8 mouse cellular contexts compared by ENCODE assay signal in the genomic region with DNA sequence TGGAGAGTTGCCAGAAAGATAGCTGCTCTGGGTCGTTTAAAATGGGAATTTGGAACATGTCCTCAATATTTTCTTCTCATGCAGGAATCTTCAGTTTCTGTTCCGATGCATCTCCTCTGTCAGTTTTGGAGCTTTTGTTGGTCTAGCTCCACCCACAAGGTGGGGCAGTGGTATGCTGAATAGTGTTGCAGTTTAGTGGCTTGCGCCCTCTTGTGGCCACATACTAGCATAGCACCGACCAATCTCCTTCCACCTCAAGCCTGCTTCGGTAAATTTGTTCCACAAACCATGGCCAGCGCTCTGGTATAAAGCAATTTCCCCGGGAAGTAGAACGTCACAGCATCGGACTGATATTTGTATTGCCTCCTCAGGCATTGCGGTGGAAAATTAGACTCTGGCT. TPM values are rescaled to one million over a fixed set of nuclear protein-coding genes. Genes with fewer than 3 reads are reported as not detected.
DNase-seq lines count a peak whose midpoint lies in the region; ATAC-seq and TF ChIP-seq lines count a peak whose summit lies in the region.

No protein-coding gene starts in this region.

- WGBS in heart, embryonic 13.5 days: 9% methylated on average over 10 of the region's 10 CpGs
- WGBS in kidney, postnatal 0 days: 3% methylated on average over 10 of the region's 10 CpGs
- 5% methylated on average over 10 of the region's 10 CpGs for WGBS in liver, adult 2 months
- 7% methylated on average over 10 of the region's 10 CpGs for WGBS in stomach, embryonic 14.5 days

- H3K4me3 ChIP-seq in C2C12 (ENCODE audit: insufficient read depth, poor library complexity, severe bottlenecking): no peak overlapping the region
- peak overlapping the region; percentile 19; the same call in 1 of the 2 replicates for H3K4me3 ChIP-seq in heart, embryonic 13.5 days
- H3K4me3 ChIP-seq in kidney, postnatal 0 days (replicated peaks; ENCODE audit: low read depth, low read length): no peak overlapping the region
- no peak overlapping the region for H3K4me3 ChIP-seq in liver, adult 2 months (ENCODE audit: insufficient read depth, low read depth, low read length)
- H3K4me3 ChIP-seq in stomach, embryonic 14.5 days (ENCODE audit: low read depth, low read length): no peak overlapping the region

- peak; percentile 86 for DNase-seq in brain, adult 2 months (ENCODE audit: low read depth, low spot score)
- DNase-seq in fibroblast of lung, adult 2 months (ENCODE audit: low read depth): peak; percentile 42
- peak; percentile 94 for DNase-seq in kidney, postnatal 0 days (ENCODE audit: low spot score)
- peak; percentile 51 for DNase-seq in liver, adult 2 months (ENCODE audit: extremely low read depth, low read depth, low spot score)
- DNase-seq in naive thymus-derived CD4-positive, alpha-beta T cell, adult 2 months (ENCODE audit: low read depth): peak; percentile 89

- H3K27me3 ChIP-seq in C2C12 (ENCODE audit: control insufficient read depth, insufficient read depth, insufficient read length): no peaks in the 10 kb centered on the region
- H3K27me3 ChIP-seq in heart, embryonic 13.5 days (replicated peaks): no peaks in the 10 kb centered on the region
- no peaks in the 10 kb centered on the region for H3K27me3 ChIP-seq in kidney, postnatal 0 days (ENCODE audit: insufficient read depth, low read length)
- no peaks in the 10 kb centered on the region for H3K27me3 ChIP-seq in liver, adult 2 months (ENCODE audit: control insufficient read depth, insufficient read depth, low read length)
- no peaks in the 10 kb centered on the region for H3K27me3 ChIP-seq in stomach, embryonic 14.5 days (ENCODE audit: control insufficient read depth, insufficient read depth, low read length)

- no peak overlapping the region for H3ac ChIP-seq in C2C12 (ENCODE audit: control insufficient read depth, insufficient read length, low read depth)

- no peak overlapping the region for H3K27ac ChIP-seq in heart, embryonic 13.5 days (replicated peaks)
- H3K27ac ChIP-seq in kidney, postnatal 0 days: no peak overlapping the region
- H3K27ac ChIP-seq in liver, adult 2 months (replicated peaks; ENCODE audit: insufficient read depth, low read depth, low read length): no peak overlapping the region
- no peak overlapping the region for H3K27ac ChIP-seq in stomach, embryonic 14.5 days (ENCODE audit: low read length)

- H3K79me3 ChIP-seq in C2C12 (ENCODE audit: low read depth): no peaks in the 10 kb centered on the region

- no peaks in the 10 kb centered on the region for H3K9me3 ChIP-seq in heart, embryonic 13.5 days
- no peaks in the 10 kb centered on the region for H3K9me3 ChIP-seq in kidney, postnatal 0 days (replicated peaks; ENCODE audit: low read length)
- no peaks in the 10 kb centered on the region for H3K9me3 ChIP-seq in stomach, embryonic 14.5 days (ENCODE audit: control insufficient read depth, low read depth, low read length)

- peak overlapping the region; percentile 56 for H3K4me2 ChIP-seq in heart, embryonic 13.5 days
- H3K4me2 ChIP-seq in kidney, postnatal 0 days (ENCODE audit: low read length): peak overlapping the region; percentile 37
- 0 out of 2 replicates have a peak overlapping the region, but pooled peaks have one; percentile 20 for H3K4me2 ChIP-seq in stomach, embryonic 14.5 days (replicated peaks; ENCODE audit: low read depth, low read length)

- peak; percentile 85 for TF ChIP-seq CTCF in C2C12 (IDR thresholded peaks at IDR 0.05; ENCODE audit: control insufficient read depth, insufficient read depth, insufficient read length)
- peak; percentile 100 for TF ChIP-seq CTCF in kidney, postnatal 0 days (IDR thresholded peaks at IDR 0.05; ENCODE audit: low read depth)
- peak; percentile 88 for TF ChIP-seq CTCF in liver, adult 2 months (IDR thresholded peaks at IDR 0.05; ENCODE audit: low read depth, low read length)

- no peaks in the 10 kb centered on the region for H3K4me1 ChIP-seq in heart, embryonic 13.5 days
- no peaks in the 10 kb centered on the region for H3K4me1 ChIP-seq in kidney, postnatal 0 days (replicated peaks; ENCODE audit: insufficient read depth, low read length)
- H3K4me1 ChIP-seq in liver, adult 2 months (ENCODE audit: control insufficient read depth, insufficient read depth, low read length): no peaks in the 10 kb centered on the region
- H3K4me1 ChIP-seq in stomach, embryonic 14.5 days (ENCODE audit: control insufficient read depth, insufficient read depth, low read length): 0 out of 2 replicates have a peak, but pooled peaks cover 2% of the 10 kb centered on the region

- no peaks in the 10 kb centered on the region for H3K79me2 ChIP-seq in C2C12 (ENCODE audit: control insufficient read depth, insufficient read depth)
- no peaks in the 10 kb centered on the region for H3K79me2 ChIP-seq in liver, adult 2 months (ENCODE audit: control insufficient read depth, insufficient read depth, low read length)

- H3K36me3 ChIP-seq in C2C12 (ENCODE audit: control insufficient read depth, insufficient read depth): no peaks in the 10 kb centered on the region
- H3K36me3 ChIP-seq in heart, embryonic 13.5 days: no peaks in the 10 kb centered on the region
- H3K36me3 ChIP-seq in kidney, postnatal 0 days (ENCODE audit: insufficient read depth, low read length): no peaks in the 10 kb centered on the region
- no peaks in the 10 kb centered on the region for H3K36me3 ChIP-seq in liver, adult 2 months (ENCODE audit: control insufficient read depth, insufficient read depth, low read length)
- no peaks in the 10 kb centered on the region for H3K36me3 ChIP-seq in stomach, embryonic 14.5 days (ENCODE audit: control insufficient read depth, insufficient read depth, low read length)

- no peak for TF ChIP-seq POLR2A in liver, adult 2 months (IDR thresholded peaks at IDR 0.05; ENCODE audit: extremely low read depth, insufficient read depth, low read length)

- no peak overlapping the region for H3K9ac ChIP-seq in heart, embryonic 13.5 days
- H3K9ac ChIP-seq in kidney, postnatal 0 days (ENCODE audit: low read depth, low read length): 0 out of 2 replicates have a peak overlapping the region, but pooled peaks have one; percentile 8
- H3K9ac ChIP-seq in liver, adult 2 months (ENCODE audit: low read depth, low read length): no peak overlapping the region
- no peak overlapping the region for H3K9ac ChIP-seq in stomach, embryonic 14.5 days (replicated peaks; ENCODE audit: low read depth, low read length)

- no peak for ATAC-seq in heart, embryonic 13.5 days (ENCODE audit: extremely low read depth, insufficient number of reproducible peaks, low FRiP score, low TSS enrichment)
- ATAC-seq in kidney, postnatal 0 days (replicated peaks; ENCODE audit: low FRiP score, low read depth): peak; percentile 83
- ATAC-seq in stomach, embryonic 14.5 days (ENCODE audit: insufficient number of reproducible peaks, insufficient read depth, low FRiP score, low read depth): peak; percentile 85

TF ChIP-seq in C2C12, 6 proteins besides CTCF, POLR2A, EP300 and RAD21:
- TF ChIP-seq FOSL1 (IDR thresholded peaks at IDR 0.05; ENCODE audit: insufficient read depth, low read length, poor library complexity, severe bottlenecking) (no peak), USF1 (IDR thresholded peaks at IDR 0.05; ENCODE audit: low read depth) (no peak), MYOD1 (IDR thresholded peaks at IDR 0.05; ENCODE audit: control insufficient read depth, insufficient read length, low read depth) (no peak), MAX (IDR thresholded peaks at IDR 0.05) (no peak), MYOG (IDR thresholded peaks at IDR 0.05; ENCODE audit: control insufficient read depth, extremely low read depth, insufficient read length) (no peak)

RNA-seq across cellular contexts. Expression of a gene that starts 16.5 kb away (rescaled TPM):
- polyA plus RNA-seq in C2C12 (2012; fragmentation: generic; extraction: Trizol): 0.02 TPM
- polyA plus RNA-seq in heart, embryonic 13.5 days (2015; fragmentation: Nextera tagmentation; extraction: Ambion mirVana): 0.08 TPM in 1 of 2 replicates, not detected in the other
- 0.08 and 0.11 TPM in 2 replicates for polyA plus RNA-seq in kidney, postnatal 0 days (2015; fragmentation: Nextera tagmentation; extraction: Ambion mirVana)
- not detected in 2 replicates for total RNA-seq in liver, adult 2 months (2014; rRNA removed)
- polyA plus RNA-seq in liver, adult 2 months (2012; rRNA removed): not detected in 2 replicates
- not detected in 2 replicates for polyA plus RNA-seq in stomach, embryonic 14.5 days (2014; fragmentation: Nextera tagmentation; extraction: Ambion mirVana)

RNA-seq across cellular contexts. Expression of a gene that starts 22.0 kb away (rescaled TPM):
- not detected for polyA plus RNA-seq in C2C12 (2012; fragmentation: generic; extraction: Trizol)
- polyA plus RNA-seq in heart, embryonic 13.5 days (2015; fragmentation: Nextera tagmentation; extraction: Ambion mirVana): not detected in 2 replicates
- polyA plus RNA-seq in kidney, postnatal 0 days (2015; fragmentation: Nextera tagmentation; extraction: Ambion mirVana): not detected in 2 replicates
- total RNA-seq in liver, adult 2 months (2014; rRNA removed): not detected in 2 replicates
- polyA plus RNA-seq in liver, adult 2 months (2012; rRNA removed): not detected in 2 replicates
- not detected in 2 replicates for polyA plus RNA-seq in stomach, embryonic 14.5 days (2014; fragmentation: Nextera tagmentation; extraction: Ambion mirVana)

RNA-seq across cellular contexts. Expression of a gene that starts 27.4 kb away (rescaled TPM):
- not detected for polyA plus RNA-seq in C2C12 (2012; fragmentation: generic; extraction: Trizol)
- not detected in 2 replicates for polyA plus RNA-seq in heart, embryonic 13.5 days (2015; fragmentation: Nextera tagmentation; extraction: Ambion mirVana)
- polyA plus RNA-seq in kidney, postnatal 0 days (2015; fragmentation: Nextera tagmentation; extraction: Ambion mirVana): not detected in 2 replicates
- total RNA-seq in liver, adult 2 months (2014; rRNA removed): not detected in 2 replicates
- not detected in 2 replicates for polyA plus RNA-seq in liver, adult 2 months (2012; rRNA removed)
- not detected in 2 replicates for polyA plus RNA-seq in stomach, embryonic 14.5 days (2014; fragmentation: Nextera tagmentation; extraction: Ambion mirVana)

RNA-seq across cellular contexts. Expression of a gene that starts 32.8 kb away (rescaled TPM):
- 0.02 TPM for polyA plus RNA-seq in C2C12 (2012; fragmentation: generic; extraction: Trizol)
- 0.08 TPM in 1 of 2 replicates, not detected in the other for polyA plus RNA-seq in heart, embryonic 13.5 days (2015; fragmentation: Nextera tagmentation; extraction: Ambion mirVana)
- 0.08 and 0.11 TPM in 2 replicates for polyA plus RNA-seq in kidney, postnatal 0 days (2015; fragmentation: Nextera tagmentation; extraction: Ambion mirVana)
- total RNA-seq in liver, adult 2 months (2014; rRNA removed): not detected in 2 replicates
- polyA plus RNA-seq in liver, adult 2 months (2012; rRNA removed): not detected in 2 replicates
- not detected in 2 replicates for polyA plus RNA-seq in stomach, embryonic 14.5 days (2014; fragmentation: Nextera tagmentation; extraction: Ambion mirVana)

RNA-seq across cellular contexts. Expression of a gene that starts 38.2 kb away (rescaled TPM):
- not detected for polyA plus RNA-seq in C2C12 (2012; fragmentation: generic; extraction: Trizol)
- polyA plus RNA-seq in heart, embryonic 13.5 days (2015; fragmentation: Nextera tagmentation; extraction: Ambion mirVana): not detected in 2 replicates
- polyA plus RNA-seq in kidney, postnatal 0 days (2015; fragmentation: Nextera tagmentation; extraction: Ambion mirVana): 0.06 TPM in 1 of 2 replicates, not detected in the other
- total RNA-seq in liver, adult 2 months (2014; rRNA removed): not detected in 2 replicates
- not detected in 2 replicates for polyA plus RNA-seq in liver, adult 2 months (2012; rRNA removed)
- 0.16 TPM in 1 of 2 replicates, not detected in the other for polyA plus RNA-seq in stomach, embryonic 14.5 days (2014; fragmentation: Nextera tagmentation; extraction: Ambion mirVana)

Comparison
In these comparisons a context has a peak if more than half of its experiments do, and no peak if none do; other contexts are left out.
1. DNase-seq: peak in every context shown above with its lines; median percentile 94 in kidney, postnatal 0 days; 89 in naive thymus-derived CD4-positive, alpha-beta T cell, adult 2 months; 86 in brain, adult 2 months; 51 in liver, adult 2 months; 42 in fibroblast of lung, adult 2 months.